Mouse (Mus musculus) spleen, adult 18-20 months (tissue): ENCODE measurements around the gene Scgb1b24.

ENCODE experiments used
- DNase-seq, 2 experiments: peaks; one replicate each; pipeline ENCODE4 v3.0.0; 2022; ENCODE audit warnings: mixed read lengths in 2 of 2

Gene Scgb1b24

DNA sequence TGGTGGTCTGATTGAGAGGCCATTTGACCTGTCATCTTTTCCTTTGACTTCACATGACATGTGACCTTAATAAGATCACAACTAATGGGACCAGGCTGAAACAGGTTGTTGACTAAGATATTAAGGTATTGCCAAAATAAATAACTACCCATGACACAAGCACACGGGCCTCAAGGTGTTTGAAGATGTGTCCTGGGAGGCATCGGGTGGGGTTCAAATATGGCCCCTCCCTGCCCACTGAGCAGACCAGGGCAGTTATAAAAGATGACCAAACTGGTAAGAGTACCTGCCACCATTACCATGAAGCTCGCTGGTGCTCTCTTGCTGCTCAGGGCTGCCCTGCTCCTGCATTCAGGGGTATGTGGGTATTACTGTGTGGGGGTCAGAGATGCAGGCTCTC, at the start of gene Scgb1b24:
Gene Scgb1b24 (plus strand): TSS at position 301 of the 400 bp plus-strand sequence.
- DNase-seq = no peak

DNA sequence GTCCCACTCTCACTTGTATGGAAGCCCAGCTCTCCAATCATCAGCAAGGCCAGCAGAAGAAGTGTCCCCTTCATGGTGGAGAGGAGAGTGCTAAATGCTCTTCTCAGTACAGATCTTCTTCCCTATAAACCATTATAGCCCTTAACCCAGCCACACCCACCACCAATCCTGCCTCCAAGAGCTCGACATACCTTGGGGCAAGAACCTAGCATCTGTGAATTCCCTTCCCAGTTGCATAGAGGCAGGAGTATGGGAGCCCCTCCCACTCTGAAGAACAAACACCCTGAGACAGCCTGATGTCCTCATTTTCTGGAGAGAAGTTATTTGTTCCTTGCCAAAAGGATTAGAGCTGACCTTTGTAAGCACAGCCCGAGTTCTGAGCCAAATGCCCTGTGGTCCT, 4.4 kb upstream of the Scgb1b24 start, which contains the start of gene Scgb2b24:
Gene Scgb2b24 (minus strand): TSS at position 101 of the 400 bp plus-strand sequence.
- no peak for DNase-seq
